Mouse (Mus musculus) embryonic facial prominence, embryonic 11.5 days (tissue): ENCODE results near the gene 0610030E20Rik. TPM values are rescaled to one million over a fixed set of nuclear protein-coding genes. Genes with fewer than 3 reads are reported as not detected.
A peak's percentile ranks its signal among the peaks of the same experiment; 100 is the strongest.

Experiments
- ATAC-seq: fragments of 200-750 bp; cut with Nextera tagmentation; replicated peaks from 2 replicates; pipeline ENCODE4 v1.8.0; 2017; ENCODE audit warnings: low read depth; ENCODE audit not compliant: insufficient number of reproducible peaks, low FRiP score, low TSS enrichment
- DNase-seq: peaks from one replicate; pipeline ENCODE4 v3.0.0-alpha.2; 2015; ENCODE audit warnings: low spot score
- H3K27ac ChIP-seq: fragments of 300-500 bp; sonication (generic); replicated peaks from 2 replicates; pipeline ENCODE4 v1.5.1; 2014; ENCODE audit warnings: mild to moderate bottlenecking, low read depth, low read length, control low read depth
- H3K27me3 ChIP-seq: fragments of 300-500 bp; sonication (generic); 2 replicates; pipeline ENCODE4 v1.6.1; 2014; ENCODE audit warnings: mild to moderate bottlenecking, low read length, moderate library complexity, mixed read lengths; ENCODE audit not compliant: control insufficient read depth, insufficient read depth
- H3K36me3 ChIP-seq: fragments of 300-500 bp; sonication (generic); replicated peaks from 2 replicates; pipeline ENCODE4 v1.6.1; 2014; ENCODE audit warnings: low read depth, mild to moderate bottlenecking, low read length, moderate library complexity, mixed read lengths; ENCODE audit not compliant: control insufficient read depth, insufficient read depth
- H3K4me1 ChIP-seq: fragments of 300-500 bp; sonication (generic); 2 replicates; pipeline ENCODE4 v1.6.1; 2014; ENCODE audit warnings: low read length, mixed read lengths; ENCODE audit not compliant: control insufficient read depth, insufficient read depth
- H3K4me2 ChIP-seq: fragments of 300-500 bp; sonication (generic); 2 replicates; pipeline ENCODE4 v1.6.1; 2014; ENCODE audit warnings: low read depth, mild to moderate bottlenecking, control low read depth, low read length, moderate library complexity
- H3K4me3 ChIP-seq: fragments of 300-500 bp; sonication (generic); 2 replicates; pipeline ENCODE4 v1.5.1; 2014; ENCODE audit warnings: low read depth, low read length, control low read depth
- H3K9ac ChIP-seq: fragments of 300-500 bp; sonication (generic); replicated peaks from 2 replicates; pipeline ENCODE4 v1.6.1; 2014; ENCODE audit warnings: mild to moderate bottlenecking, control low read depth, low read length
- H3K9me3 ChIP-seq: fragments of 300-500 bp; sonication (generic); replicated peaks from 2 replicates; pipeline ENCODE4 v1.6.1; 2016; ENCODE audit warnings: mild to moderate bottlenecking, low read length, inconsistent platforms, mixed read lengths; ENCODE audit not compliant: control insufficient read depth
- WGBS: fragments of 180-500 bp; shearing (Covaris S2); extraction: QIAGEN DNeasy Blood & Tissue Kit; methylation state at CpG from one replicate; pipeline ENCODE4 v1.1.7; 2014; 5-methylcytosine and 5-hydroxymethylcytosine counted together
- polyA plus RNA-seq: library from polyadenylated mRNA; unstranded; fragments of >200 nt; fragmentation: Nextera tagmentation; extraction: Ambion mirVana; gene quantifications from 2 replicates; pipeline ENCODE4 v1.2.1, GENCODE M21; 2014

Gene 0610030E20Rik
- polyA plus RNA-seq, 1 experiment from 2014 or later: 16.4 TPM

GRCm38 (mm10) chr6:72359891-72360598 lies 12.9 kb downstream of the 0610030E20Rik start:
- no peak overlapping the region for H3K27ac ChIP-seq
- H3K4me2 ChIP-seq: no peak overlapping the region
- peaks cover 6% of the 10 kb centered on the region for H3K36me3 ChIP-seq
- no peaks in the 10 kb centered on the region for H3K9me3 ChIP-seq
- H3K4me1 ChIP-seq: 0 out of 2 replicates have a peak, but pooled peaks cover 2% of the 10 kb centered on the region
- no peak overlapping the region; the same call in 1 of the 2 replicates for H3K9ac ChIP-seq
- H3K4me3 ChIP-seq: no peak overlapping the region
- H3K27me3 ChIP-seq: no peaks in the 10 kb centered on the region
- no peak for ATAC-seq
- DNase-seq: no peak
- WGBS: 82% methylated on average over 11 of the region's 11 CpGs

DNA sequence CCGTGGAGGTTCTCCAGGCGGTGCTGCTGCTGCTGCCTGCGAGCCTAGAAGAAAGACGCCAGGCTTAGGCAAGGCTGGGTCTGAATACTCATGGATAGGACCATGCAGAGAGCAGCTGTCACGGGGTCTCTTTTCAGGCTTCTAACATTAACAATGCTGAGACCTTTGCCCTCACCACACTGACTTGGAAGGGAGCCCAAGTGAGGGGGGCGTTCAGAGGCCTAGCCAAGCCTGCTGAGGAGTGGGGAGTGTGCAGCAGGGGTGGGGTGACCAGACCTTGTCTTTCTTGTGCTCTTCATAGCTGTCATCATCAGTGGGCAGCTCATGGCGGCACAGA lies 13.4 kb downstream of the 0610030E20Rik start:
- Histone ChIP-seq H3K9ac (no peak overlapping the region; the same call in 1 of the 2 replicates), H3K27ac (no peak overlapping the region), H3K9me3 (no peaks in the 10 kb centered on the region), H3K4me3 (no peak overlapping the region), H3K4me2 (no peak overlapping the region), H3K27me3 (no peaks in the 10 kb centered on the region), H3K4me1 (0 out of 2 replicates have a peak, but pooled peaks cover 2% of the 10 kb centered on the region), H3K36me3 (peaks cover 6% of the 10 kb centered on the region)
- 81% methylated on average over 7 of the region's 7 CpGs for WGBS
- DNase-seq (no peak), ATAC-seq (no peak)

DNA sequence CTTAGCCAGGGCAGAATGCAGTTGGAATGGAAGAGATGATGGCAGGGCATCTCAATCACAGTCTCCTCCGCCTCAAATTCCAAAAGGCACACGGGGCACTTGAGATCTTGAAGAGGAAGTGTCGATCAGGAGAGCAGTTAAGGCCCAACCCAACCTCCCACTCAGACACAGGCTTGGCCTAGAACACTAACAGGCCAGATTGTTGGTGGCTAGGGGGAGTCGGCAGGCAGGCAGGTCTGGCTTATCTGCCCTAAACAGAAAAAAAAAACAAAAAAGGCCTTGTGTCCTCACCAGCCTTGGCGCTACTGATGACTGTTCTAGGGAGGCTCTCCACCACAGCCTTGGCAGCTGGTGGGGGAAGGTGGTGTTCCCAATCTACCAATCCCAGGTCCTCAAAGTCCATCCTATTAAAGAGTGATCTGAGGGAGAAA lies 14.0 kb downstream of the 0610030E20Rik start:
- Histone ChIP-seq H3K4me1 (0 out of 2 replicates have a peak, but pooled peaks cover 2% of the 10 kb centered on the region), H3K9me3 (no peaks in the 10 kb centered on the region), H3K4me3 (peak overlapping the region; percentile 76; the same call in 1 of the 2 replicates), H3K4me2 (peak overlapping the region; percentile 71), H3K27ac (no peak overlapping the region), H3K9ac (no peak overlapping the region), H3K36me3 (peaks cover 6% of the 10 kb centered on the region), H3K27me3 (no peaks in the 10 kb centered on the region)
- ATAC-seq: no peak
- WGBS: 61% methylated on average over 5 of the region's 5 CpGs
- DNase-seq: no peak

GRCm38 (mm10) chr6:72362132-72363028 lies 15.3 kb downstream of the 0610030E20Rik start:
- H3K4me1 ChIP-seq: 0 out of 2 replicates have a peak, but pooled peaks cover 2% of the 10 kb centered on the region
- H3K27me3 ChIP-seq: no peaks in the 10 kb centered on the region
- peak overlapping the region; percentile 68 for H3K9ac ChIP-seq
- ATAC-seq (peak; percentile 98), DNase-seq (peak; percentile 98)
- no peaks in the 10 kb centered on the region for H3K9me3 ChIP-seq
- WGBS: under 1% methylated on average over 42 of the region's 42 CpGs
- no peak overlapping the region for H3K27ac ChIP-seq
- H3K4me2 ChIP-seq: peak overlapping the region; percentile 71
- H3K4me3 ChIP-seq: peak overlapping the region; percentile 76
- peaks cover 6% of the 10 kb centered on the region for H3K36me3 ChIP-seq

- no peaks in the 10 kb centered on the region for H3K9me3 ChIP-seq
- H3K27ac ChIP-seq: no peak overlapping the region
- H3K4me2 ChIP-seq: no peak overlapping the region
- H3K36me3 ChIP-seq: peaks cover 6% of the 10 kb centered on the region
- H3K27me3 ChIP-seq: no peaks in the 10 kb centered on the region
- 0 out of 2 replicates have a peak, but pooled peaks cover 2% of the 10 kb centered on the region for H3K4me1 ChIP-seq
- H3K9ac ChIP-seq: no peak overlapping the region
- DNase-seq (no peak), ATAC-seq (no peak)
- WGBS: 46% methylated on average over 7 of the region's 7 CpGs
- H3K4me3 ChIP-seq: no peak overlapping the region
These were observed 16.9 kb downstream of the 0610030E20Rik start for GRCm38 (mm10) chr6:72364009-72364408.

DNA sequence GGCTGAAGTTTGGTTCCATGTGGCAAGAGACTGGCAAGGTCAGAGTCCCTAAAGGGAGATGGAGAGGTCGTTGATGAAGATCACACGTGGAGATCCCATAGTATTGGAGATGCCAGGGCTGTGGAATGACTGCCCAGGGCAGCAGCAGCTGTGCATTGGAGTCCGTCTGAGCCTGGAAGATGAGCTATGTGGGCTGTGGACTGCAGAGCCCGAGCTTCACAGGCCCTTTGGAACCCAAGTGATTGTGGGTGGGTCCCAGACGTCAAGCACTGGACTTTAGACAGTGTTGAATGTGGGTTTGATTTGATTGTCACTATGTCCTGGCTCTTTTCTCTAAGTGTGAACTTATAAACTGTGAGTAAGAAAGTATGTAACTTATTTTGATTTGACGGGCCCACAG lies 17.9 kb downstream of the 0610030E20Rik start:
- no peaks in the 10 kb centered on the region for H3K9me3 ChIP-seq
- no peak overlapping the region for H3K4me2 ChIP-seq
- no peak overlapping the region for H3K4me3 ChIP-seq
- H3K27me3 ChIP-seq: no peaks in the 10 kb centered on the region
- 0 out of 2 replicates have a peak, but pooled peaks cover 2% of the 10 kb centered on the region for H3K4me1 ChIP-seq
- ATAC-seq: no peak
- 72% methylated on average over 6 of the region's 6 CpGs for WGBS
- H3K36me3 ChIP-seq: peaks cover 6% of the 10 kb centered on the region
- no peak overlapping the region for H3K9ac ChIP-seq
- no peak overlapping the region for H3K27ac ChIP-seq
- no peak for DNase-seq

DNA sequence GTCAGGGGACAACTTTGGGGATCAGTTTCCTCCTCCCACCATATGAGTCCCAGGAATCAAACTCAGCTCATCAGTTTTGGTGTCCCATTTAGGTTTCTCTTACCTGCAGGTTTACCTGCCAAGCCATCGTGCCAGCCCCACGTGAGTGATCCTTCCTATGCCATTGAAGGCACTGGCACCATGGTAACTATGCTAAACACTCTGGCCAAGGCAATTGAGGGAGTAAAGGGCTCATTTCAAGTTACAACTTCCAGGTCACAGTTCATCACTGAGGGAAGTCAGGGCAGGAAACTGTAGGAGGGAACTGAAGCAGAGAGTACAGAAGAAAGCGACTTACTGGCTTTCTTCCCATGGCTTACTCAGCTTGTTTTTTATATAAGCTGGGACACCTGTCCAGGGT lies 19.2 kb downstream of the 0610030E20Rik start:
- WGBS: 64% methylated on average over 3 of the region's 3 CpGs
- DNase-seq (no peak), ATAC-seq (no peak)

More for the DNA sequence above, 19.2 kb downstream of the 0610030E20Rik start:
- Histone ChIP-seq H3K27me3 (no peaks in the 10 kb centered on the region), H3K9ac (no peak overlapping the region), H3K36me3 (no peaks in the 10 kb centered on the region), H3K4me2 (no peak overlapping the region), H3K9me3 (no peaks in the 10 kb centered on the region), H3K4me3 (no peak overlapping the region), H3K4me1 (no peaks in the 10 kb centered on the region), H3K27ac (no peak overlapping the region)
